Mouse (Mus musculus): ENCODE measurements at regions not wholly inside any gene's neighbourhood (a gene's known extent, or its start where the extent isn't known, plus 50 kb on each side); places are given as distances from the start of the nearest gene placed in this dataset.

DNA sequence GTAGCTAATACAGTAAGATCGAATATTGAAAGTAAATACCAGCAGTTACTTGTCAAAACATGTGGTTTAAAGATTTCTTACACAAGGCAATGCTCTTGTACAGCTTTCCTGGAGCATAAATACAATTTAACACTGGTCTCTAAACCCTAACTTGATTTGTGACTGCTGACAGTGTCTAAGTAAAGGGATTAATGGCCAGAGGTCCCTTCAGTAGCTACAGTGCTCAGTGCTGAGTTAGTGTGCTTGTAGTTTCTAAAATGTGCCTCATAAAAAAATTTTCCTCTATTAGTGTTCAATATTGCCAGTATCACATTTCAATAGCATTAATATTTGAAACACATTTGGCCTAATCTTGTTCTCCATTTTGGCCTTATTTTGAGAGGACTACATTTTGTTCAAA lies 909.0 kb downstream of the Serpinb8 start:
- H3K27me3 ChIP-seq (ENCODE audit: control insufficient read depth, insufficient read depth, low read length): no peaks in the 10 kb centered on the region
- no peaks in the 10 kb centered on the region for H3K36me3 ChIP-seq (ENCODE audit: control insufficient read depth, insufficient read depth, low read length)
- no peaks in the 10 kb centered on the region for H3K4me1 ChIP-seq (ENCODE audit: control insufficient read depth, insufficient read depth, low read length)
- no peak overlapping the region for H3K9ac ChIP-seq (ENCODE audit: low read length)
- H3K4me2 ChIP-seq (ENCODE audit: low read depth, severe bottlenecking): no peak overlapping the region
- H3K27ac ChIP-seq (replicated peaks; ENCODE audit: low read depth, low read length): no peak overlapping the region
- H3K4me3 ChIP-seq (ENCODE audit: low read depth, low read length): no peak overlapping the region
- WGBS: 54% methylated on average over 1 of the region's 1 CpGs
- ATAC-seq (ENCODE audit: insufficient number of reproducible peaks, low FRiP score, low TSS enrichment, low read depth) (peak; percentile 73; the same call in 1 of the 2 replicates), DNase-seq (ENCODE audit: low spot score) (no peak)
- H3K9me3 ChIP-seq (ENCODE audit: control insufficient read depth, low read length): no peaks in the 10 kb centered on the region

- DNase-seq (ENCODE audit: low spot score): no peak
- WGBS: 81% methylated on average over 2 of the region's 2 CpGs
These were observed 937.6 kb downstream of the Serpinb8 start for GRCm38 (mm10) chr1:108527424-108527823.

GRCm38 (mm10) chr1:108538238-108538637 lies 948.4 kb downstream of the Serpinb8 start:
- Histone ChIP-seq H3K4me3 (ENCODE audit: low read depth, low read length) (no peak overlapping the region), H3K27ac (replicated peaks; ENCODE audit: low read depth, low read length) (no peak overlapping the region), H3K9ac (ENCODE audit: low read length) (no peak overlapping the region), H3K36me3 (ENCODE audit: control insufficient read depth, insufficient read depth, low read length) (no peaks in the 10 kb centered on the region), H3K4me1 (ENCODE audit: control insufficient read depth, insufficient read depth, low read length) (no peaks in the 10 kb centered on the region), H3K9me3 (ENCODE audit: control insufficient read depth, low read length) (no peaks in the 10 kb centered on the region), H3K4me2 (ENCODE audit: low read depth, severe bottlenecking) (no peak overlapping the region), H3K27me3 (ENCODE audit: control insufficient read depth, insufficient read depth, low read length) (no peaks in the 10 kb centered on the region)
- ATAC-seq (ENCODE audit: insufficient number of reproducible peaks, low FRiP score, low TSS enrichment, low read depth): no peak
- WGBS: 65% methylated on average over 11 of the region's 11 CpGs
- no peak for DNase-seq (ENCODE audit: low spot score)

More at GRCm38 (mm10) chr1:108527424-108527823, 937.6 kb downstream of the Serpinb8 start:
- H3K27ac ChIP-seq (replicated peaks; ENCODE audit: low read depth, low read length): no peak overlapping the region
- H3K27me3 ChIP-seq (ENCODE audit: control insufficient read depth, insufficient read depth, low read length): no peaks in the 10 kb centered on the region
- H3K36me3 ChIP-seq (ENCODE audit: control insufficient read depth, insufficient read depth, low read length): no peaks in the 10 kb centered on the region
- no peaks in the 10 kb centered on the region for H3K4me1 ChIP-seq (ENCODE audit: control insufficient read depth, insufficient read depth, low read length)
- H3K4me3 ChIP-seq (ENCODE audit: low read depth, low read length): no peak overlapping the region
- ATAC-seq (ENCODE audit: insufficient number of reproducible peaks, low FRiP score, low TSS enrichment, low read depth): no peak
- H3K9me3 ChIP-seq (ENCODE audit: control insufficient read depth, low read length): no peaks in the 10 kb centered on the region
- H3K4me2 ChIP-seq (ENCODE audit: low read depth, severe bottlenecking): no peak overlapping the region
- no peak overlapping the region for H3K9ac ChIP-seq (ENCODE audit: low read length)

DNA sequence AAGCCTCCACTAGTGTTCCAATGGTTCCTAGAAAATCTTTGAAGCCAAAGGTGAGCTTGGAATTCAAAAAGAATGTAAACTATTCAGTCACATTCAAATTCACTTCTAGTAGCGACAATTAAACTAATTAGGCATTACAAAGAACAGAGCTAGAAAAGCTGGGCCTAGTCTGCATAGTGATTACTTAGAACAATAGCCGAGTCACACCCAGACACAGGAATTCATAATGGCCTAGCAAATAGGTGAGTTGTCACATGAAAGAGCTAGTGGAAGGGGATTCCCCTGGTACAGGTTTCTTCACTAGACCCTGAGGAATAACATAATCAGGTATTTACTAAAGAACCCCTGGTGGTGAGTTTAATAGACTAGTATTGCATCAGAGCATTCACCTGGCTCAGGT lies 958.9 kb downstream of the Serpinb8 start:
- Histone ChIP-seq H3K4me1 (ENCODE audit: control insufficient read depth, insufficient read depth, low read length) (no peaks in the 10 kb centered on the region), H3K4me2 (ENCODE audit: low read depth, severe bottlenecking) (no peak overlapping the region), H3K4me3 (ENCODE audit: low read depth, low read length) (no peak overlapping the region), H3K27ac (replicated peaks; ENCODE audit: low read depth, low read length) (no peak overlapping the region), H3K9ac (ENCODE audit: low read length) (no peak overlapping the region), H3K36me3 (ENCODE audit: control insufficient read depth, insufficient read depth, low read length) (no peaks in the 10 kb centered on the region), H3K27me3 (ENCODE audit: control insufficient read depth, insufficient read depth, low read length) (no peaks in the 10 kb centered on the region), H3K9me3 (ENCODE audit: control insufficient read depth, low read length) (no peaks in the 10 kb centered on the region)
- WGBS: 48% methylated on average over 2 of the region's 2 CpGs
- ATAC-seq (ENCODE audit: insufficient number of reproducible peaks, low FRiP score, low TSS enrichment, low read depth) (no peak), DNase-seq (ENCODE audit: low spot score) (no peak)

- Histone ChIP-seq H3K9me3 (ENCODE audit: control insufficient read depth, low read length) (no peaks in the 10 kb centered on the region), H3K36me3 (ENCODE audit: control insufficient read depth, insufficient read depth, low read length) (no peaks in the 10 kb centered on the region), H3K9ac (ENCODE audit: low read length) (no peak overlapping the region), H3K27ac (replicated peaks; ENCODE audit: low read depth, low read length) (no peak overlapping the region), H3K4me1 (ENCODE audit: control insufficient read depth, insufficient read depth, low read length) (no peaks in the 10 kb centered on the region), H3K27me3 (ENCODE audit: control insufficient read depth, insufficient read depth, low read length) (no peaks in the 10 kb centered on the region), H3K4me2 (ENCODE audit: low read depth, severe bottlenecking) (no peak overlapping the region), H3K4me3 (ENCODE audit: low read depth, low read length) (no peak overlapping the region)
- no peak for DNase-seq (ENCODE audit: low spot score)
- WGBS: 93% methylated on average over 1 of the region's 1 CpGs
- no peak for ATAC-seq (ENCODE audit: insufficient number of reproducible peaks, low FRiP score, low TSS enrichment, low read depth)
These were observed 969.1 kb downstream of the Serpinb8 start for GRCm38 (mm10) chr1:108558882-108559281.

- no peak overlapping the region for H3K4me3 ChIP-seq (ENCODE audit: low read depth, low read length)
- DNase-seq (ENCODE audit: low spot score): no peak
- no peak for ATAC-seq (ENCODE audit: insufficient number of reproducible peaks, low FRiP score, low TSS enrichment, low read depth)
- H3K9ac ChIP-seq (ENCODE audit: low read length): no peak overlapping the region
- no peaks in the 10 kb centered on the region for H3K9me3 ChIP-seq (ENCODE audit: control insufficient read depth, low read length)
- H3K36me3 ChIP-seq (ENCODE audit: control insufficient read depth, insufficient read depth, low read length): no peaks in the 10 kb centered on the region
- WGBS: 57% methylated on average over 1 of the region's 1 CpGs
- no peak overlapping the region for H3K4me2 ChIP-seq (ENCODE audit: low read depth, severe bottlenecking)
- H3K4me1 ChIP-seq (ENCODE audit: control insufficient read depth, insufficient read depth, low read length): no peaks in the 10 kb centered on the region
- no peaks in the 10 kb centered on the region for H3K27me3 ChIP-seq (ENCODE audit: control insufficient read depth, insufficient read depth, low read length)
- H3K27ac ChIP-seq (replicated peaks; ENCODE audit: low read depth, low read length): no peak overlapping the region
These were observed 973.2 kb downstream of the Serpinb8 start for GRCm38 (mm10) chr1:108562981-108563380.

GRCm38 (mm10) chr1:108571977-108572376 lies 982.2 kb downstream of the Serpinb8 start:
- no peaks in the 10 kb centered on the region for H3K27me3 ChIP-seq (ENCODE audit: control insufficient read depth, insufficient read depth, low read length)
- H3K4me1 ChIP-seq (ENCODE audit: control insufficient read depth, insufficient read depth, low read length): no peaks in the 10 kb centered on the region
- no peak for DNase-seq (ENCODE audit: low spot score)
- no peak overlapping the region for H3K4me2 ChIP-seq (ENCODE audit: low read depth, severe bottlenecking)
- no peaks in the 10 kb centered on the region for H3K9me3 ChIP-seq (ENCODE audit: control insufficient read depth, low read length)
- no peak for ATAC-seq (ENCODE audit: insufficient number of reproducible peaks, low FRiP score, low TSS enrichment, low read depth)
- H3K4me3 ChIP-seq (ENCODE audit: low read depth, low read length): no peak overlapping the region
- 55% methylated on average over 3 of the region's 3 CpGs for WGBS
- no peak overlapping the region for H3K9ac ChIP-seq (ENCODE audit: low read length)
- no peak overlapping the region for H3K27ac ChIP-seq (replicated peaks; ENCODE audit: low read depth, low read length)
- H3K36me3 ChIP-seq (ENCODE audit: control insufficient read depth, insufficient read depth, low read length): no peaks in the 10 kb centered on the region

DNA sequence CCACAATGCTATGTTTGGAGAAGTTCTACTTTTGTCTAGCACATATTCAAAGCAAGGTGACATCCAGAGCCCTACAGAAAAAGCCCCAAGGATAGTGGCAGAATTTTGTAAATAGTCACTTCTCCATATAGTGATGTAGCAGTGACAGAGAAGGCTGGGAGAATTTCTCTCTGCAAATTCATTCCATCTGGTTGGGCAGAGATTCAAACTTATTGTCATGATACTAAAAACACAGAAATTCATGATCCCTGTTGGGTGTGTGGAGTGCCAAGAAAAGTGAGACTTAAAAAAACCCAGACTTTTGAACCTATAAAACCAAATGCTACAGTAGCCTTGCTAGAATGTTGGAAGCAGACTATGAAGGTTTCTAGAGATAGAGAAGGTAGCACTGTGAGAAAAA lies 983.0 kb downstream of the Serpinb8 start:
- Histone ChIP-seq H3K27ac (replicated peaks; ENCODE audit: low read depth, low read length) (no peak overlapping the region), H3K9ac (ENCODE audit: low read length) (no peak overlapping the region), H3K4me2 (ENCODE audit: low read depth, severe bottlenecking) (no peak overlapping the region), H3K9me3 (ENCODE audit: control insufficient read depth, low read length) (no peaks in the 10 kb centered on the region), H3K36me3 (ENCODE audit: control insufficient read depth, insufficient read depth, low read length) (no peaks in the 10 kb centered on the region), H3K4me1 (ENCODE audit: control insufficient read depth, insufficient read depth, low read length) (no peaks in the 10 kb centered on the region), H3K27me3 (ENCODE audit: control insufficient read depth, insufficient read depth, low read length) (no peaks in the 10 kb centered on the region), H3K4me3 (ENCODE audit: low read depth, low read length) (no peak overlapping the region)
- DNase-seq (ENCODE audit: low spot score) (no peak), ATAC-seq (ENCODE audit: insufficient number of reproducible peaks, low FRiP score, low TSS enrichment, low read depth) (no peak)

DNA sequence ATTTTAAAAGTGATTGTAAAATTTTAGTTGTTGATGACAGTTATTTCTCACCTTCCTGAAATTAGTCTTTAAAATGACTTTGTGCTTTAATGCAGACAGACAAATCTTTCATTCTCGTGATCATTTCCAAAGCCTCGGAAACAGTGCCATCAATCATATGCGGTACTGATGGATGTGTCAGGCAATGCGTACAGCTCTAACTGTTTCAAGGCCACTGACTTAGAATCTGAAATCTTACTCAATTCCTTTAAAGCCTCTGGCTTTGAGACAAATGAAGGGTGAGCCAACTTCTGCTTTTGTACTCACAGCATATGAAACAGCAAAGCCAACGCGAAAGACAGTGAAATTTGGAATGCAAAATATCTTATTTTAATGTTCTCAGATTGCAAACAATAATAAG lies 987.0 kb downstream of the Serpinb8 start:
- WGBS: 78% methylated on average over 6 of the region's 6 CpGs
- Histone ChIP-seq H3K27me3 (ENCODE audit: control insufficient read depth, insufficient read depth, low read length) (no peaks in the 10 kb centered on the region), H3K27ac (replicated peaks; ENCODE audit: low read depth, low read length) (no peak overlapping the region), H3K4me2 (ENCODE audit: low read depth, severe bottlenecking) (no peak overlapping the region), H3K9me3 (ENCODE audit: control insufficient read depth, low read length) (no peaks in the 10 kb centered on the region), H3K9ac (ENCODE audit: low read length) (no peak overlapping the region), H3K36me3 (ENCODE audit: control insufficient read depth, insufficient read depth, low read length) (no peaks in the 10 kb centered on the region), H3K4me3 (ENCODE audit: low read depth, low read length) (no peak overlapping the region), H3K4me1 (ENCODE audit: control insufficient read depth, insufficient read depth, low read length) (no peaks in the 10 kb centered on the region)
- DNase-seq (ENCODE audit: low spot score) (no peak), ATAC-seq (ENCODE audit: insufficient number of reproducible peaks, low FRiP score, low TSS enrichment, low read depth) (no peak)

Data from limb, embryonic 11.5 days (tissue).